Mouse (Mus musculus): ENCODE results near the gene Ulk2.
A peak's percentile ranks its signal among the peaks of the same experiment; 100 is the strongest.
"Not testable (repeated sequence)": the region's sequence is repeated elsewhere in the genome, so short reads cannot be mapped to it uniquely, and the experiment has no call there.

The Ulk2 gene

DNA sequence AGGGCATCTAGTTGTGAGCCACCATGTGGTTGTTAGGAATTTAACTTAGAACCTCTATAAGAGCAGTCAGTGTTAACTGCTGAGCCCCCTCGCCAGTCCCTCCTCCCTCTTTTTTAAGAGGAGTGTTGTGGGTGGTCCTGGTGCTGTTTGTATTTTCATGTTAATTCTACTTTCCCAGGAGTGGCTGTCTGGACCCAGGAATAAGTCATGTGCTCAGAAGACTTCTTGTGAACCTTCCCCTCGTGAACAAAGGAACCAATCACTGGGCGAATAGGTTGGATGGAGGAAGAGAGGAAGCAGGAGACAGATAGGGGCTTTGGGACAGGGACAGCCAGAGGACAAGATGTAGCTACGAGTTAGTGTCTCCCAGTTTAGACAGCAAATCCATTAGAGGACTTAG is 45.1 kb downstream of the Ulk2 start:
- Histone ChIP-seq H3K36me3 (ENCODE audit: control insufficient read depth, insufficient read depth, low read length, poor library complexity, severe bottlenecking) (peaks cover 13% of the 10 kb centered on the region), H3K27me3 (ENCODE audit: control insufficient read depth, insufficient read depth, low read length, poor library complexity, severe bottlenecking) (no peaks in the 10 kb centered on the region)

GRCm38 (mm10) chr11:61808551-61809117 is 46.2 kb downstream of the Ulk2 start:
- peaks cover 13% of the 10 kb centered on the region for H3K36me3 ChIP-seq (ENCODE audit: control insufficient read depth, insufficient read depth, low read length, poor library complexity, severe bottlenecking)
- H3K27me3 ChIP-seq (ENCODE audit: control insufficient read depth, insufficient read depth, low read length, poor library complexity, severe bottlenecking): no peaks in the 10 kb centered on the region
- DNase-seq (ENCODE audit: low read depth, low spot score): no peak

More for the DNA sequence above, 45.1 kb downstream of the Ulk2 start:
- no peak for DNase-seq (ENCODE audit: low read depth, low spot score)

GRCm38 (mm10) chr11:61793441-61793840 is 61.4 kb downstream of the Ulk2 start:
- no peaks in the 10 kb centered on the region for H3K27me3 ChIP-seq (ENCODE audit: control insufficient read depth, insufficient read depth, low read length, poor library complexity, severe bottlenecking)
- DNase-seq (ENCODE audit: low read depth, low spot score): no peak
- peaks cover 9% of the 10 kb centered on the region for H3K36me3 ChIP-seq (ENCODE audit: control insufficient read depth, insufficient read depth, low read length, poor library complexity, severe bottlenecking)

- Histone ChIP-seq H3K36me3 (ENCODE audit: control insufficient read depth, insufficient read depth, low read length, poor library complexity, severe bottlenecking) (peaks cover 7% of the 10 kb centered on the region; the same call in 1 of the 2 replicates), H3K27me3 (ENCODE audit: control insufficient read depth, insufficient read depth, low read length, poor library complexity, severe bottlenecking) (no peaks in the 10 kb centered on the region)
- DNase-seq (ENCODE audit: low read depth, low spot score): no peak
These were observed 66.3 kb downstream of the Ulk2 start for GRCm38 (mm10) chr11:61788550-61788949.

DNA sequence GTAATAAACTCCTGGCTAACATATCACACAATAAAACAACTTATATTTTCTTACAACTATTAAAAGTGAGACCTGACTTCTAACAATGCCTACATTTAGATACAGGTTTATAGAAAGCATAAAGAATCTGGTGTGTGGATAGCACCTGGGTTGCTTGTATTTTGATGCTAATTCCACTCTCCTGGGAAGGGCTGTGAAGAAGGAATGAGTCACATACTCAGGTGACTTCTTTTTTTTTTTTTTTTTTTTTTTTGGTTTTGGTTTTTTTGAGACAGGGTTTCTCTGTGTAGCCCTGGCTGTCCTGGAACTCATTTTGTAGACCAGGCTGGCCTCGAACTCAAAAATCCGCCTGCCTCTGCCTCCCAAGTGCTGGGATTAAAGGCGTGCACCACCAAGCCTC is 72.3 kb downstream of the Ulk2 start:
- not testable (repeated sequence) for H3K36me3 ChIP-seq (ENCODE audit: control insufficient read depth, insufficient read depth, low read length, poor library complexity, severe bottlenecking); DNase-seq (ENCODE audit: low read depth, low spot score); H3K27me3 ChIP-seq (ENCODE audit: control insufficient read depth, insufficient read depth, low read length, poor library complexity, severe bottlenecking)

DNA sequence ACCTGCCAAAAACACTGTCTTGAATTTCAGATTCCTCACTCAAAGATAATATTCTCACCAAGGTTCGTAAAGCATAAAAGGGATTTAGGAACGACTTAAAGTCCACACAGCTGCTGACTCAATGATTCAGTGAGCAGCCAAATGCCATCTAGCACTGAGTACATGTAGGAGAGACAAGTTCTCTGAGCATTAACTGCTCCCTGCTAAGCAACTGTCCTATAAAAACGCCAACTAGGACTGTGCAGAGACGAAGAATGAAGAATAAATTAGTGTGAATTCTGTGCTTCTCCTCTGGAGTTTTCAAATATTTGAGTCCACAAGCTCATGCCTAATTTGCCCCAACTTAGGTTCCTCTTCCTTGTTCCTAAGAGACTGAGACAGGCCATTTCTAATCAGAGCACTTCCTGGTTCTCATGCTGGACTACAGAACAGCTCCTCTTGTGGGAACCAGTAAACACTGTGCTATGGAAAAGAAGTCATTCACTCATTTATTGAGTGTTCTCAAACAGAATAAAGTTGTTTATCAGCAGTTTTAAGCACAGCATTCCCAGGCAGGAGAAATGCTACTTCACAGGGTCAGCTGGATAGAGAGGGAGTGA is 80.2 kb downstream of the Ulk2 start:
- Histone ChIP-seq H3K36me3 (ENCODE audit: control insufficient read depth, insufficient read depth, low read length, poor library complexity, severe bottlenecking) (0 out of 2 replicates have a peak, but pooled peaks cover 2% of the 10 kb centered on the region), H3K27me3 (ENCODE audit: control insufficient read depth, insufficient read depth, low read length, poor library complexity, severe bottlenecking) (no peaks in the 10 kb centered on the region)
- no peak for DNase-seq (ENCODE audit: low read depth, low spot score)

DNA sequence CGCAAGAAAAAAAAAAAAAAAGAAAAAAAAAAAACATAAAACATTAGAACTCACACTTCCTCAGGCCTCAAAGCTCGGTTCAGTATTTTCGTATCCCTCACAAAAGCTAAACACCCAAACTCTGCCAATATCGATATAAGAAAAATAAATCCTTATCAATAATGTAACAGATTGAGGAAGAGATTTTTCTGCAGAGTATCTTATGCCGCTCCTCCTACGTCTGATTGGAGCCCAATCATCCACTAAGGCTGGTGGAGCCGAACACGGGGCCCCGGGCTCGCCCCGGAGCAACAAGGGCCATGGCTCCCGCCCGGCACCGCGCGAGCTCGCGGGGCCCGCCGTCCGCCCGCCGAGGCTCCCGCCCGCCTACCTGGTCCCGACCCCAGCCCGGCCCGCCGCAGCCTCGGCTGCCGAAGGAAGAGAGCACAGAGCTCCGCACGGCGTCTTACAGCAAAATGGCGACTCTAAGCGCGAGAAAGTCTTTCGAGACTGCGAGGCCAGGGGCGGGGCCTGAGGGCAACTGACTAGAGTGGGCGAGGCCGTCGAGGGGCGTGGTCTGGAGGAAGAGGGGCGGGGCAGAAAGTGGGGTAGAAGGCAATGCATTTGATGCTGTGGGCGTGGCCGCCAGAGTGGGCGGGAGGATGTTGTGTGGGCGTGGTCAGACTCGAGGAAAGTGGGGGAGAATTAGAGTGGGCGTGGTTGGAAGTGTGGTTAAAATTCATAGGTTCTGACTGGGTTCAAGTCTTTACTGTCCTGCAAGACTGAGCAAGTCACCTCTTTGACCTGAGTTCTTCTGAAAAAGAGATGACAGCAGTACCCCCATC is 93.1 kb downstream of the Ulk2 start, which contains the start of gene Prpsap2:
Prpsap2 (minus strand) TSS at position 505 of the 824 bp plus-strand sequence.
- Histone ChIP-seq H3K27me3 (ENCODE audit: control insufficient read depth, insufficient read depth, low read length, poor library complexity, severe bottlenecking) (no peaks in the 10 kb centered on the region), H3K36me3 (ENCODE audit: control insufficient read depth, insufficient read depth, low read length, poor library complexity, severe bottlenecking) (no peaks in the 10 kb centered on the region)
- peak; percentile 99 for DNase-seq (ENCODE audit: low read depth, low spot score)

GRCm38 (mm10) chr11:61760518-61760917 is 94.4 kb downstream of the Ulk2 start:
- Histone ChIP-seq H3K36me3 (ENCODE audit: control insufficient read depth, insufficient read depth, low read length, poor library complexity, severe bottlenecking) (no peaks in the 10 kb centered on the region), H3K27me3 (ENCODE audit: control insufficient read depth, insufficient read depth, low read length, poor library complexity, severe bottlenecking) (no peaks in the 10 kb centered on the region)
- DNase-seq (ENCODE audit: low read depth, low spot score): peak; percentile 67

GRCm38 (mm10) chr11:61757151-61757550 is 97.7 kb downstream of the Ulk2 start:
- no peak for DNase-seq (ENCODE audit: low read depth, low spot score)
- Histone ChIP-seq H3K36me3 (ENCODE audit: control insufficient read depth, insufficient read depth, low read length, poor library complexity, severe bottlenecking) (peaks cover 7% of the 10 kb centered on the region), H3K27me3 (ENCODE audit: control insufficient read depth, insufficient read depth, low read length, poor library complexity, severe bottlenecking) (no peaks in the 10 kb centered on the region)

GRCm38 (mm10) chr11:61751612-61752011 is 103.3 kb downstream of the Ulk2 start:
- Histone ChIP-seq H3K36me3 (ENCODE audit: control insufficient read depth, insufficient read depth, low read length, poor library complexity, severe bottlenecking) (peaks cover 19% of the 10 kb centered on the region), H3K27me3 (ENCODE audit: control insufficient read depth, insufficient read depth, low read length, poor library complexity, severe bottlenecking) (no peaks in the 10 kb centered on the region)
- DNase-seq (ENCODE audit: low read depth, low spot score): peak; percentile 49

GRCm38 (mm10) chr11:61747161-61747560 is 107.7 kb downstream of the Ulk2 start:
- Histone ChIP-seq H3K36me3 (ENCODE audit: control insufficient read depth, insufficient read depth, low read length, poor library complexity, severe bottlenecking) (peaks cover 23% of the 10 kb centered on the region), H3K27me3 (ENCODE audit: control insufficient read depth, insufficient read depth, low read length, poor library complexity, severe bottlenecking) (no peaks in the 10 kb centered on the region)
- no peak for DNase-seq (ENCODE audit: low read depth, low spot score)

- Histone ChIP-seq H3K27me3 (ENCODE audit: control insufficient read depth, insufficient read depth, low read length, poor library complexity, severe bottlenecking) (no peaks in the 10 kb centered on the region), H3K36me3 (ENCODE audit: control insufficient read depth, insufficient read depth, low read length, poor library complexity, severe bottlenecking) (peaks cover 23% of the 10 kb centered on the region)
- no peak for DNase-seq (ENCODE audit: low read depth, low spot score)
These were observed 109.1 kb downstream of the Ulk2 start for GRCm38 (mm10) chr11:61745781-61746180.

DNA sequence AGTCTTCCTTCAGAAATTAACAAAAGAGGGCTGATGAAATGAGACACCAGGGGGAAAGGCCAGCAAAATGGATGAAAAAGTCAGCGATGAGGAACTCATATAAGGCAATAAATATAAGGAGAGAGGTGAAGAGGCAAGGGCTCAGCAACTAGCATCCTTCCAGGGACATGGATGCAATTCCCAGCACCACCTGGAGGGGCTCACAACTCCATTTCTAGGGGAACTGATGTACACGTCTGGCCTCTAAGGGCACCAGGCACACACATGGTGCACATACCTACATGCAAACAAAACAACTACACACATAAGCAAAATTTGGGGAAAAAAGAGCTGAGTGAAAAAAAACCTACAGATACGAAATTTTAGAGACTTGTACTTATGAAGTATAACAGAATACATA is 110.4 kb downstream of the Ulk2 start:
- H3K36me3 ChIP-seq (ENCODE audit: control insufficient read depth, insufficient read depth, low read length, poor library complexity, severe bottlenecking): peaks cover 26% of the 10 kb centered on the region
- DNase-seq (ENCODE audit: low read depth, low spot score): peak; percentile 13
- no peaks in the 10 kb centered on the region for H3K27me3 ChIP-seq (ENCODE audit: control insufficient read depth, insufficient read depth, low read length, poor library complexity, severe bottlenecking)

DNA sequence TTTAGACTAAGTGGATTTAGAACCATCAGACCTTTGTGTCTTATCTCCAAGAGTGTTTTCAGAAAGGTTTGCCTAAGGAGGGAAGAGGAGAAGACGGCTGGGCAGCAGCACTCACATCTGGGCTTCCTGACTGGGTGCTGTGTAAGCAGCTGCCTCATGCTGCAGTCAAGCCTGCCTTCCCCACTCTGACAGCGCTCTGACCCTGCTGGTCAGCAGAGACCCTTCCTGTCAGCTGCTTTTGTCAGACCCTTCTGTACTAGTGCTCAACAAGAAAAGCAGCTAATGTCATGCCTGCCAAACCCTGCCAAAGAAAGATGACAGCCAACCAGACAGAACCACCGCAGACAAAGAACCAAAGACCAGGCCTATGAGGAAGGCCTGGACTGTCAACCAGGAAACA is 111.1 kb downstream of the Ulk2 start:
- no peaks in the 10 kb centered on the region for H3K27me3 ChIP-seq (ENCODE audit: control insufficient read depth, insufficient read depth, low read length, poor library complexity, severe bottlenecking)
- no peak for DNase-seq (ENCODE audit: low read depth, low spot score)
- H3K36me3 ChIP-seq (ENCODE audit: control insufficient read depth, insufficient read depth, low read length, poor library complexity, severe bottlenecking): peaks cover 24% of the 10 kb centered on the region

- Histone ChIP-seq H3K27me3 (ENCODE audit: control insufficient read depth, insufficient read depth, low read length, poor library complexity, severe bottlenecking) (no peaks in the 10 kb centered on the region), H3K36me3 (ENCODE audit: control insufficient read depth, insufficient read depth, low read length, poor library complexity, severe bottlenecking) (peaks cover 26% of the 10 kb centered on the region)
- peak; percentile 19 for DNase-seq (ENCODE audit: low read depth, low spot score)
These were observed 114.4 kb downstream of the Ulk2 start for GRCm38 (mm10) chr11:61740500-61740899.
